Mouse (Mus musculus): ENCODE measurements around the gene Sik2.

The Sik2 gene

DNA sequence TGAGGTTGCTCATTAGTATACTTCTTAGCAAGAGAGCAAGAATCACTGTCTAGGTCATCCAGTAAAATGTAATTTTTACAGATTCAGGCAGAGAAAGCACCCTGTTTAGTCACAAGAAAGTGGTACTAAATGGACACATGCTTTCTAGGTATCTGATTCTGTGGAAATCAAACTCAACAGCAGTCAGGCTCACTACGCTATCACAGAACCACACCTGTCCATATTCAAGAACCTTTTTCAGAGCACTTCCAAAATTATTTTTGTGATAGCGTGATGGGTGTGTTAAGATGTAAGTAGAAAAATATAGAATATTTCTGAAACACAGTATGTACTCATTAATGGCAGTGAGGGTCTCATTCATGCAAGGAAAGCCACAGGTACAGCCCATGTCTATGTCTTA, 89.3 kb downstream of the Sik2 start:
- TF ChIP-seq POU5F1 (IDR thresholded peaks at IDR 0.05; ENCODE audit: borderline replicate concordance, low read length), result no peak
- no peak for TF ChIP-seq NANOG (IDR thresholded peaks at IDR 0.05; ENCODE audit: borderline replicate concordance, low read length)
- no peak for TF ChIP-seq CTCF (conservative IDR thresholded peaks at IDR 0.05; ENCODE audit: low read length)
- Histone ChIP-seq H3K27me3 (ENCODE audit: insufficient read depth, low read length) (no peaks in the 10 kb centered on the region), H3K36me3 (ENCODE audit: insufficient read depth, low read length) (peaks cover 6% of the 10 kb centered on the region; the same call in 1 of the 2 replicates), H3K9me3 (ENCODE audit: low read length) (no peaks in the 10 kb centered on the region), H3K4me3 (replicated peaks; ENCODE audit: low read length) (no peak overlapping the region), H3K4me1 (replicated peaks; ENCODE audit: low read depth, low read length) (no peaks in the 10 kb centered on the region)

DNA sequence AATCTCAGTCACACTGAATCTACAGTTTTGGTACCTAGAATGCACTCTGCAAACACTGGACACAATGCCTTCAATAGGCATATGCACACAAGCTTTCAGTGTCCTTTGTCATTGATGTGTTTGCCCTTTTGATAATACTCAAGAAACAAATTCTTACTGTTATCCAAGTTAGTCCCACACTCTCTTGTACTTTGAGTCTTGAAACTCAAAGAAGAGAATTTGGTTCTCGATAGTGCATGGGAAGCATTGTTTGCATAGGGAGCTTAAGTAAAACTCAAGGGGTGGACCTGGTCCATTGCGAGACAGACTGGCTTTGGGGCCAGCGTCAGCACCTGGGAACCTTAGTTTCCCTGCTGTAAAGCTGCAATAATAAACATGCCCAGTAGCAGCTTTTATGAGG, 90.7 kb downstream of the Sik2 start:
- TF ChIP-seq CTCF (conservative IDR thresholded peaks at IDR 0.05; ENCODE audit: low read length) (no peak), NANOG (IDR thresholded peaks at IDR 0.05; ENCODE audit: borderline replicate concordance, low read length) (no peak), POU5F1 (IDR thresholded peaks at IDR 0.05; ENCODE audit: borderline replicate concordance, low read length) (no peak)

DNA sequence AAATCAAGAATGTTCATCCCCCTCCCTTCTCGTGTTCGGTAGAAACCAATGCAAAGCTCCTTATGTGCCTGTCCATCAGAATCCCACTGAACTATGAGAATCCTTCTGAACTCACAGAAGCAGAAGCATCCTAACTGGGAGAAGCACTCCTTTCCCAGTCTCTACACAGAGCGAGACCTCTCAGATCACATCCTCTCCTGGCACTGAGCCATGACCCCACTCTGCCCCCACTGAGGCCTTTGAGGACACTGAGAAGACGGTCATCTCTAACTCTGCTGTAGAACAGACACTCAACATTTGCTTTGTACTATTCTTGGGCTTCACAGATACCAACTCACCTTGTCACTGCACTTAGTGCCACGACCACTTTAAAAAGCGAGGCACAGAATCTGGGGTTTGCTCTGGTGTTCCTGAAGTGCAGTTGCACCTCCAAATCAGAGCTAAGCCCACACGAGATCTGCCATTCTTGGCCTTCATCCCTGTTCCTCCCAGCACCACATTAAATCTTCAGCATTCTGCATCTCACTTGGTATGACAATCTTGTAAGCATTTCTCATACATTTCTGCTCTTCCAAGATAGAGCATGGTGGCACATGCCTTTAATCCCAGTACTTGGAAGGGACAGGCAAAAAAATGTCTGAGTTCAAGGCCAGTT, 96.9 kb downstream of the Sik2 start:
- H3K27me3 ChIP-seq (ENCODE audit: insufficient read depth, low read length), result no peaks in the 10 kb centered on the region
- no peaks in the 10 kb centered on the region for H3K4me1 ChIP-seq (replicated peaks; ENCODE audit: low read depth, low read length)
- no peak for TF ChIP-seq NANOG (IDR thresholded peaks at IDR 0.05; ENCODE audit: borderline replicate concordance, low read length)
- no peak for TF ChIP-seq POU5F1 (IDR thresholded peaks at IDR 0.05; ENCODE audit: borderline replicate concordance, low read length)
- H3K36me3 ChIP-seq (ENCODE audit: insufficient read depth, low read length), result peaks cover 14% of the 10 kb centered on the region
- no peaks in the 10 kb centered on the region for H3K9me3 ChIP-seq (ENCODE audit: low read length)
- no peak overlapping the region for H3K4me3 ChIP-seq (replicated peaks; ENCODE audit: low read length)

More for the DNA sequence above, 90.7 kb downstream of the Sik2 start:
- H3K4me3 ChIP-seq (replicated peaks; ENCODE audit: low read length), result no peak overlapping the region
- no peaks in the 10 kb centered on the region for H3K9me3 ChIP-seq (ENCODE audit: low read length)
- peaks cover 6% of the 10 kb centered on the region; the same call in 1 of the 2 replicates for H3K36me3 ChIP-seq (ENCODE audit: insufficient read depth, low read length)
- no peaks in the 10 kb centered on the region for H3K4me1 ChIP-seq (replicated peaks; ENCODE audit: low read depth, low read length)
- no peaks in the 10 kb centered on the region for H3K27me3 ChIP-seq (ENCODE audit: insufficient read depth, low read length)

DNA sequence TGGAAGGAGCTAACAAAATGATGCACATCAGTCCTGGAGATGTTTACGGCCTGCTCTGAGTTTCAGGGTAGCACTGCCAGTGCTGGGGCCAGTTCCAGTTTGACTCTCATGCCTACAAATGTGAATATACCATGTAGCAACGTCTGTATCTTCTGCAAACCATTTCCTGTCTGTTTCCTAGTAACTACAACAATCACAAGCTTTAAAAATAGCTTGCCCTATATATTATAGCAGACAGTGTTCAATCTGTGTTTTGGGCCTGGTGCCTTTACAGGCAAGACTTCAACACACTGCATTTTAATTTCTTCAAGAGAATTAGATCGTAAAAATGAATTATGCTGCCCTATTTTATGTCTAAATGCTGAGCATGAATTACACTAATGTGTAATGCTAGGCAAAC, 103.6 kb downstream of the Sik2 start:
- Histone ChIP-seq H3K4me3 (replicated peaks; ENCODE audit: low read length) (no peak overlapping the region), H3K4me1 (replicated peaks; ENCODE audit: low read depth, low read length) (no peaks in the 10 kb centered on the region), H3K9me3 (ENCODE audit: low read length) (no peaks in the 10 kb centered on the region), H3K36me3 (ENCODE audit: insufficient read depth, low read length) (peaks cover 8% of the 10 kb centered on the region; the same call in 1 of the 2 replicates), H3K27me3 (ENCODE audit: insufficient read depth, low read length) (no peaks in the 10 kb centered on the region)
- TF ChIP-seq NANOG (IDR thresholded peaks at IDR 0.05; ENCODE audit: borderline replicate concordance, low read length), result no peak
- no peak for TF ChIP-seq CTCF (conservative IDR thresholded peaks at IDR 0.05; ENCODE audit: low read length)
- no peak for TF ChIP-seq POU5F1 (IDR thresholded peaks at IDR 0.05; ENCODE audit: borderline replicate concordance, low read length)

DNA sequence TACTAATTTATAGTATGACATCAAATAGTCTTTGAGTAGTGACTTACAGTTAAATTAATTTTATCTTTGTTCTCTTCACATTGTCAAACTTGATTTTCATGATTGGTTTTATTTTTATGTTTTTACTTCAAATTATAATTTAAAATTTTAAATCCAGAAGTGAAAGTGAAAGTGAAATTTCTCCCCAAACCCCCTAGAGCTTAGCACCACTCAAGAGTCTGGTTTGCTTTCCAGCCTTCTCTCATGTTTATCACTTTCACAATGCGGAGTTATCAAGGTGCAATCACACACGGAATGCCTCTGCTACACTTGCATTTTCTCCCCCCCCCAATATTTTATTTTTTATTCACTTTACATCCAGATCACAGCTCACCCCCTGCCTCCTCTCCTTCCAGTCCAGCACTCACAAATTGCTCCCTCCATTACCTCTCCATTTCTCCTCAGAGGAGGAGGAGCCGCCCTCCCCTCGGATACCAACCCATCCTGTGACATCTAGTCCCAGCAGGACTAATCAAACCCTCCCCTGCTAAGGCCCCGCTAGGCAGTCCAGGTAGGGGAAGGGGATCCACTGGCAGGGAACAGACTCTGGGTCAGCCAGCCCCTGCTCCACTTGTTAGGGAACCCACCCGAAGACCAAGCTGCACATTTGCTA, 104.6 kb downstream of the Sik2 start:
- Histone ChIP-seq H3K36me3 (ENCODE audit: insufficient read depth, low read length) (peaks cover 10% of the 10 kb centered on the region; the same call in 1 of the 2 replicates), H3K4me3 (replicated peaks; ENCODE audit: low read length) (no peak overlapping the region), H3K27me3 (ENCODE audit: insufficient read depth, low read length) (no peaks in the 10 kb centered on the region), H3K9me3 (ENCODE audit: low read length) (no peaks in the 10 kb centered on the region), H3K4me1 (replicated peaks; ENCODE audit: low read depth, low read length) (no peaks in the 10 kb centered on the region)
- no peak for TF ChIP-seq POU5F1 (IDR thresholded peaks at IDR 0.05; ENCODE audit: borderline replicate concordance, low read length)
- no peak for TF ChIP-seq CTCF (conservative IDR thresholded peaks at IDR 0.05; ENCODE audit: low read length)
- TF ChIP-seq NANOG (IDR thresholded peaks at IDR 0.05; ENCODE audit: borderline replicate concordance, low read length), result no peak

DNA sequence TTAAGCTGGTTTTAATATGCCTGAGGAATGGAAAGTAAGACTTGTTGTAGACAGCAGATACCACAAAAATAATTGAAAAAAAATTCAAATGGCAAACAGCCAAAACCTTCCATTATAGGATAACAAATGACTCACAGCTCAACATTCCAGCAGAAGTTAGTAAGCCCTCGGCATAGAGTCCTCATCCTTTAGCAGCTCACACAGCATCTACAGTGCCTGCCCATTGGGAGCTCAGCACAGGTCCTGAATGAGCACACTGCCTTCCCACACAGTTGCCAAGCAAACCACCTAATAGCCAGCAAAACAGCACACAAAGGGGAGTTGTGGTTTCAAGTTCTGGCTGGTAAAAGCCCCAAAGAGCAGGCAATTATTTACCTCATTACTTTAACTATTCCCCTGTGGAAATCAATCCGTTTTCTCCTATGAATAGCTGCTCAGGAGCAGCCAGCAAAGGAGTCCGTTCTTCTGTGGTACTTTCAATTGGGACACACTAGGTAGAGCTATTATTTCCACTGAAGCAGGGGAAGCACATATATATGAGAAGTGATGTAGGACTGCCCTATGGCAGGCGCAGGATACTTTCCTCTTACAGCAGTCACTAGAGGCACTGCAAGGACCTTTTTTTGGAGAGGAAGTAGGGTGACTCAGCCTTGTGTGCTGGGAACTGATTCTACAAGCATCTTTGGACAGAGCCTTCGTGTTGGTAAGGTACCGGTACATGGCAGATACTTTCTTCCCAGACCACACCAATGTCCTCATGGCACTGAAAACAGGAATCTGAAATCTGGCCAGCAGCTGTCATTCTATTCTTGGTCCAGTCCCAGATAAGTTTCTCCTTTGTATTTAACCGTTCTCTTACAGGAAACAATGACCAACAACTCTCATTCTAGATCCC, 108.6 kb downstream of the Sik2 start:
- no peak overlapping the region for H3K4me3 ChIP-seq (replicated peaks; ENCODE audit: low read length)
- peaks cover 6% of the 10 kb centered on the region for H3K4me1 ChIP-seq (replicated peaks; ENCODE audit: low read depth, low read length)
- H3K27me3 ChIP-seq (ENCODE audit: insufficient read depth, low read length), result no peaks in the 10 kb centered on the region
- peaks cover 42% of the 10 kb centered on the region for H3K36me3 ChIP-seq (ENCODE audit: insufficient read depth, low read length)
- H3K9me3 ChIP-seq (ENCODE audit: low read length), result no peaks in the 10 kb centered on the region
- TF ChIP-seq CTCF (conservative IDR thresholded peaks at IDR 0.05; ENCODE audit: low read length), result no peak
- no peak for TF ChIP-seq NANOG (IDR thresholded peaks at IDR 0.05; ENCODE audit: borderline replicate concordance, low read length)
- TF ChIP-seq POU5F1 (IDR thresholded peaks at IDR 0.05; ENCODE audit: borderline replicate concordance, low read length), result no peak

DNA sequence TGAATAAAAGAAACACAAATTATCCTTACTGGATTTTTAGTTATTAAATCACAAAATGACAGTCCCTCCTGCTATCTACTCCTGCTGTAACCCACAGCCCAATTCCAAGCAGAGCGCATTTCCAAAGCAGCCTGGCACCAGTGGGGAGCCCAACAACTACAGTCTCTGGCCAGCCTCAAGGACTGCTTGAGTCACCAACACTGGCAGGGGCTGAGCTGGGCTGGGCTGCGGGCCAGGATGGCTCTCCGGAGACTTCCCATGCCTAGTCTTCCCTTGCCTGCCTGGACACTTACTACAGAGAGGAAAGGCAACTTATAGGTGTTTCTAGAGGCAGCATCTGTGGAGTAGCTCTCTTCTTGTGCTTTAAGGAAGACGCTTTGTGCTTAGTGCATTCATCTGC, 115.2 kb downstream of the Sik2 start:
- no peak overlapping the region for H3K4me3 ChIP-seq (replicated peaks; ENCODE audit: low read length)
- H3K36me3 ChIP-seq (ENCODE audit: insufficient read depth, low read length), result peaks cover 81% of the 10 kb centered on the region
- peaks cover 6% of the 10 kb centered on the region for H3K4me1 ChIP-seq (replicated peaks; ENCODE audit: low read depth, low read length)
- H3K9me3 ChIP-seq (ENCODE audit: low read length), result no peaks in the 10 kb centered on the region
- H3K27me3 ChIP-seq (ENCODE audit: insufficient read depth, low read length), result no peaks in the 10 kb centered on the region
- TF ChIP-seq POU5F1 (IDR thresholded peaks at IDR 0.05; ENCODE audit: borderline replicate concordance, low read length) (no peak), NANOG (IDR thresholded peaks at IDR 0.05; ENCODE audit: borderline replicate concordance, low read length) (no peak), CTCF (conservative IDR thresholded peaks at IDR 0.05; ENCODE audit: low read length) (no peak)

DNA sequence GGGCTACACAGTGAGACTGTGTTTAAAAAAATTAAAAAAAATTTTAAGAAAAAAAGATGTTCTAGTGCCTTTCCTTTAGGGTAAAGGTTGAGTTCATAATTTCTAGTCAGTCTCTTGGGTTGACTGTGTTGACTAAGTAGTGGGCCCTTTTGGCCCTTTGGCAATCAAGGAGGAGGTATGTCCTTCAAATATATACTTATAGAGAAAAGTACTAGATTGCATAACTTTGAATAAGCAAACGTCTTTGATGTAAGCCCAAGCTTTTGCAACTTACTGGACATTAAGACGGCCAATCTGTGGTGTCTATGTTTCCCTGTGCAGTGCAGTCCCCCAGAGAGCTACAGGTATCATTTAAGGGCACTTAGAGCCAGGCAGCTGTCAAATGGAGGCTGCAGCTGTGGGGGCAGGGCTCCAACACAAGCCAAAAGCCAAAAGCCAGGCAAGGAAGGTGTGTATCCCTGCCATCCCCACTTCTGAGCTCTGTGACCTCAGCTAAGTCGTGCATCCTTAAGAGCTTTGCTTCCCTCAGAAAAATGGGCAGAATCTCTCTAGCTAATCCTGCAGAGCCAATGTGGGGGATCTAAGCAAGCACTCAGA, 118.3 kb downstream of the Sik2 start:
- H3K36me3 ChIP-seq (ENCODE audit: insufficient read depth, low read length), result peaks cover 57% of the 10 kb centered on the region
- H3K9me3 ChIP-seq (ENCODE audit: low read length), result no peaks in the 10 kb centered on the region
- no peaks in the 10 kb centered on the region for H3K27me3 ChIP-seq (ENCODE audit: insufficient read depth, low read length)
- peaks cover 4% of the 10 kb centered on the region for H3K4me1 ChIP-seq (replicated peaks; ENCODE audit: low read depth, low read length)
- no peak for TF ChIP-seq POU5F1 (IDR thresholded peaks at IDR 0.05; ENCODE audit: borderline replicate concordance, low read length)
- no peak for TF ChIP-seq CTCF (conservative IDR thresholded peaks at IDR 0.05; ENCODE audit: low read length)
- TF ChIP-seq NANOG (IDR thresholded peaks at IDR 0.05; ENCODE audit: borderline replicate concordance, low read length), result no peak
- no peak overlapping the region for H3K4me3 ChIP-seq (replicated peaks; ENCODE audit: low read length)
